Mouse (Mus musculus) brown adipose tissue, adult 24 weeks (tissue): ENCODE data around the gene Magi1. TPM values are rescaled to one million over a fixed set of nuclear protein-coding genes. Genes with fewer than 3 reads are reported as not detected.

Source experiments
- H3K27ac ChIP-seq: fragments of 200-500 bp; replicated peaks from 2 replicates; pipeline ENCODE4 v1.5.1; 2012; ENCODE audit warnings: low read depth, mild to moderate bottlenecking, low read length
- H3K4me1 ChIP-seq: fragments of 200-500 bp; 2 replicates; pipeline ENCODE4 v1.6.1; 2012; ENCODE audit warnings: low read length, mixed read lengths; ENCODE audit not compliant: control insufficient read depth, insufficient read depth, insufficient read length
- H3K4me3 ChIP-seq: fragments of 200-500 bp; 2 replicates; pipeline ENCODE4 v1.5.1; 2012; ENCODE audit warnings: low read depth, mild to moderate bottlenecking, low read length, moderate library complexity; ENCODE audit not compliant: insufficient read depth
- polyA plus RNA-seq: library from polyadenylated mRNA; stranded (reverse); fragments of >200 nt; gene quantifications from 2 replicates; pipeline ENCODE4 v1.2.4, GENCODE M21; 2012; ENCODE audit not compliant: missing spikeins, insufficient read depth, insufficient read length

Gene Magi1
- polyA plus RNA-seq, 1 experiment, result 4.5 TPM

DNA sequence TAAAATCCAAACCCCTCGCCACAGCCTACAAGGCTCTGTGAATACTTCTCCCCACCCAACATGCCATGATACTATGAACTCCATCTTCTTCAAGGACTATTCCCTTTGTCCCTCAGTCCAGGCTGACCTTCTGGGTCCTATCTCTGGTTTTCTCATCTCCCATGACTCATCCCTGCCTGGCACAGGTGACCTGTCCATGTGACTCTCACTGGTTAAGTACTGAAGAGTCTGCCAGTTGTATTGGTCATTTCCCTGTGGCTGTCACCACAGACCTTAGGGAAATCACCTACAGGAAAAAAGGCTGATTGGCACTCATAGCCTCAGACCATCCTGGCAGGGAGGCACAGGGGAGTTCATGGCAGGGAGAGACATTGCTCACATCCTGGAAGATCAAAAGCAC is 117.8 kb downstream of the Magi1 start:
- Histone ChIP-seq H3K4me3 (no peak overlapping the region), H3K4me1 (peaks cover 26% of the 10 kb centered on the region), H3K27ac (no peak overlapping the region)

DNA sequence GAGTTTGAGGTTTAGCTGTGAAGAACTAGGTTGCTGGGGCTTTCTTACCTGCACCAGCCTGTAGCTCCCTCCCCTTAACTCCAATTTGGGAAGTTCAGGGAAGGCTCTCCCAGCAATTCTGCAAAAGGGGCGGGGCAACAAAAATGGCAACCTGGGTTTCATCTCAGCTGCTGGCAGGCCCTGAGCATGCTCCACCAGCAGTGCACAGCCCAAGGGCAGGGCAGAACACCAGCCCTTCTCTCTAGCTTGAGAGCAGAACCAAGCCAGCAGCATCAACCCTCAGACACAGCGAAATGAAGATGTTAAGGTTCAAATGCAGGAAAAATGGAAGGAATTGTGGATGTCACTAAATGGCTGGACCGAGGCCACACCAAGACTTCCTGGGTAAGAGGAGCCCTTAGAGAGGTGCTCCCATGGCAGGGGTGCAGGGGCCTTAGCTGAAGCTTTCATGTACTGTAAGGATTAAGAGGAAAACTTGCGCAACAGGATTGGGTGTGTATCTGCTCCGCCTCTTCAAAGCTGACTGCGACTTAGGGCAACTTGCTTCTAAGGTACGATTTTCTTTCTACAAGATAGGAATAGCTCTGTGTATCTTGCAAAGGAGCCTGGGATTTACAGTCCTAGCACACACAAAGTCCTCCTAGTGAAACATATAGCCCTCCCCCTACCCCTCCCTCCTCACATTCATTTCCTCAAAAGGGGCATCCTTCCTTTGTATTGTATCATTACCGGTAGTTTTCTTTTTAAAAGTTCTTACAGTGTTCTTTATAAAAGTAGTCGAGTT is 118.8 kb downstream of the Magi1 start:
- Histone ChIP-seq H3K27ac (no peak overlapping the region), H3K4me1 (peaks cover 25% of the 10 kb centered on the region), H3K4me3 (no peak overlapping the region)

DNA sequence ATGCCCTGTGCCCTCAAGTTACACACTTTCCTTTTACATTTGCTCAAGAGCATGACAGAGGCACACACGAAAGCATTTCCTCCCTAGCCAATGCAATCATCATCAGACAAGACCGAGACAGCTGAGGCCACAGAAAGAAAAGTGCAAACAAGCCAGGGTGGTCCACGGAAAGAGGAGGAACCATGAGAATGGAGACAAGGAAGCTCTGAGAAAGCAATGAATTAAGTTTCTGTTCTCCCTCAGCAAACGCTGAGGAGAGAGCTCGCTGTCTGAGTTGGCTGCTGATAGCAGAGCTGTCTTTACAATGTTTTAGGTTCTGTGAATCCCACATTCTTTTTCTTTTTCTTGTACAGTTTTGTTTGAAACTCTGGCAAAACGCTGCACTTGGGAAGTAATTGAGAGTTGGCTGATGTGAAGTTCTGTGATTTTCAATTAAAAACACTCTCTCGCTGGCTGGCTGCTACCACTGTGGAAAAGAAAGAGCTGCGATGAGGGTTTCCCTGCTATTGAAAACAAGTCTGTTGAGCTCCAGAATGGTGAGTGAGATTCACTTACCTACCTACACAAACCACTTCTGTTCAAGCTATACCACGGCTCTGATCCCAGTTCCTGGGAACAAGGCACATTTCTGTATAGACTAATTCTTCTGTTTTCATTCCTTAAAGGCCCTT is 120.3 kb downstream of the Magi1 start:
- Histone ChIP-seq H3K4me1 (peaks cover 29% of the 10 kb centered on the region), H3K27ac (peak overlapping the region; percentile 45), H3K4me3 (peak overlapping the region; percentile 7; the same call in 1 of the 2 replicates)

DNA sequence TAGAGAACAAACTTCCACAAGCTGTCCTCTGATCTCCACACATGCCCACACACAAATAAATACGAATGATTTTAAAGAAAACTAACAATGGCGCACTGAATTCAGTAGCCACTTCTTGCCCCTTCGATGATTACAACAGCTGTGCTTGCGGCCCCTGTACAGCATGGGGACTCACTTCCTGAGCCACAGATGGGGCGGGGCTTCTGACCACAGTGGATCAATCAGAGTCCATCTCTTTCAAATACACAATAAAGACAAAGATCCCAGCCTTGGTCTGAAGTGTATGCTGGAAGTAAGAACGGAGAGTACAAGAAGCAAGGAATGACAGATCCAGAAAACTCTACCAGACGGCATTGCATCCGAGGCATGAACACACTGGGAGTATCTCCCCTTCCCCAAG is 120.8 kb downstream of the Magi1 start:
- H3K4me1 ChIP-seq, result peaks cover 31% of the 10 kb centered on the region
- peak overlapping the region; percentile 45 for H3K27ac ChIP-seq
- H3K4me3 ChIP-seq, result peak overlapping the region; percentile 7; the same call in 1 of the 2 replicates

DNA sequence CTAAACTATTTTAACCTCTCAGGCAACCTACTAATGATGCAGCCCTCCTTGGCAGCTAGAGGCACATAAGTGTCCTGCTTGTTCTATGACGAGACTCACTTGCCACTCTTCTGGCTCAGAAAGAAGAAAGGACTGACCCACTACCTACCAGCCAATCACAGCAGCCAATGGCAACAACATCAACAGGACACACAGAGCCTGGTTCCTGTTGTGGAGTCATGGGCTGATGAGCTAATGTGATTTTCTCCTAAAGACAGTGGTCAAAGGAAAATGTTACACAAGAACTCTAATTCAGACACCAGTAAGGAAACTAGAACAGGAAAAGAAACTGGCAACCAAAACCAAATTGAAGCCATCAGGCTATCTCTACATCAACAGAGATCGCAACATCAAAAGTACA is 124.5 kb downstream of the Magi1 start:
- no peak overlapping the region for H3K27ac ChIP-seq
- peaks cover 21% of the 10 kb centered on the region for H3K4me1 ChIP-seq
- no peak overlapping the region for H3K4me3 ChIP-seq

DNA sequence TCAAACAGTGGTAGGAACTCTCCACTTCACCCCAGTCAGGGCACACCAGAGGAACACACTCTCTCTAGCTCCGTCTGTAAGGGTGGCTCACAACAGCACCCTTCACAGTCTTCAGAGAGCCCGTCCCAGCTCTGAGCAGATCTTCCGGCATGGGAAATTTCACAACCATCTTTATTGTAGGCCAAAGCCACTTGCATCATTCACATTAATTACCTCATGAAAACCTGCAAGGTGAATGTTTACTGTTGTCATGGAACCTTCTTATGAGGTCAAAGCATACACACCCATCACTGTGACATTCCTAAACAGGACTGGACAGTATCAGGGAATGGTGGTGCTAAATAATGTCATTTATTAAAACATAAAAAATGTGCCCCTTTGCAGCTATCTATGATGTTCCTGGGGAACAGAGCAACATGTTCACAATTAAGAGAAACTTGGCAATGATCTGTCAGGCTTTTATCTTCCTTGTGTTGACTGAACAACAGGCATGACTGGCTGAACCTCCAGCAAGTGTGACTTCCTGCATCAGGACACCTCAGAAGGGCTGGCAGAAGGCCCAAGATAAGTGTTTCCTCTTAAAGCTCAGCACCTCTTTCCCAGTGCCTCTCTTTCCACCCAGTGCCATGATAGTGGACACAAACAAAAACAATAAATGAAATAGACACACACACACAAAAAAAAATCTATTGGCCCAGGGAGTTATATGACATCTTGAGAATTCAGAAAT is 125.4 kb downstream of the Magi1 start:
- Histone ChIP-seq H3K27ac (no peak overlapping the region), H3K4me1 (peaks cover 21% of the 10 kb centered on the region), H3K4me3 (no peak overlapping the region)

DNA sequence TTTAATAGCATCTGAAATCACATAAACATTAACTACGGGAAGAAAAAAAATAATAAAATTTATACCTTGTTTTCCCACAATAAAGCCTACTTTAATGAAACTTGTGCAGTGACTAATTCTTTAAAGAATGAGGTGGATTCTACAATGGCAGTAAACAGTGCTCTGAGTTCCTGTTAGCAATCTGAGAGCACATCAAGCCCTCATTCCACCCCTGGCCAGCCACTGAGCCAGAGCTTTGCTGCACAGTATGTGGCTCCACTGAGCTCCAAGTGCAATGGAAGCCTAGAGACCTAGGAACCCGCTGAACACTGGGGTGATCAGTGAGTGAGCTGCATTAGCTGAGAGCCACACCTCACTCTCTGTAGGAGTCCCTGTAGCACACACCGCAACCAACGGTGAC is 127.7 kb downstream of the Magi1 start:
- Histone ChIP-seq H3K4me1 (peaks cover 17% of the 10 kb centered on the region), H3K4me3 (no peak overlapping the region), H3K27ac (no peak overlapping the region)

DNA sequence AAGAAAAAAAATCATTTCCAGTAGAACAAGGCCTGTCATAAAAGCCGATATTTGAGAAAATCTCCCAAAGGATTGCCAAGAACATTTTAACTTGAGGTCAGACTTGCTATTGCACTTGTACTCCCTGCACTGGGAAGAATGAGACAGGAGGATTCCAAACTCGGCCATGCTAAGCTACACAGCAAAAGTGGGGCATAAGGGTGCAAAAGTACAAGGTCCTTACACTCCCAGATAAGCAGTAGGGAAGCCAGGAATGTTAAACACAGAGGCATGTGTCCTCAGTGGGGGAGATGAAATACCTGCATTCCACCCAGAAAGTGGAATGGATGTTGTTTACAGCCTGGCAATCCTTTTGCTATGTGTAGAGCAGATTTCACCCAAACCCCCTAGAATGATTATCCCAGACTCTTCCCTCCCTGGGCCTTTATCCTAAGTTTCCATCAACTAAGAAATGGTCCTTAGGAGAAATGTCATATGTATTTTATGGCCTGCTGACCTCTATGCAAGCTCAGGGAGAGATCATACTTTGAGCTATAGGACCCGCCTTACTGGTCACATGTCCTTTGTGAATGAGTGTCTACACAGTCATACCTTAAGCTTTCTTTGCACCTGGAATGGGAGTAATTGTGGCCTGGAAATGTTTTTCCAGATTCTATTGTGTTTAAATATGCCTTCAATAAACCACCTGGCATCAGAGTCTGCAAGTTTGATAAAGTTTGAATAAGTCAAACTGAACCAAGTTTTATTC is 128.7 kb downstream of the Magi1 start:
- H3K4me1 ChIP-seq, result peaks cover 17% of the 10 kb centered on the region
- H3K4me3 ChIP-seq, result no peak overlapping the region
- H3K27ac ChIP-seq, result no peak overlapping the region

DNA sequence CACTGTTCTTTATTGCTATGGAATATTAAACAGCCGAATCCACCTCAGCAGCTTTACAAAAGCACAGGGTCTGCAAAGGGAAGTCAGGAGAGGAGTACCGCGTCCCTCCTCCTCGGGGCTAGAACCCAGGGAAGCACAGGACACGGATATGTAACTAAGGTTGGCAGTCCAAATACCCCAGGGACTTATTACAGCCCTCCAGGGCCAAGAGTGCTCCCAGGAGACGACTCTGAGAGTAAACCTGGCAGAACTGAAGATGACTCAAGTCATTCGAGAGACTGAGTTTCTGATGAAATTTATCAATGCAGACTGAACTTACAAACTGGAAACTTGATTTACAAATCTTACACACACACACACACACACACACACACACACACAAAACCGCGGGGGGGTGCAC is 130.8 kb downstream of the Magi1 start:
- H3K4me1 ChIP-seq, result peaks cover 16% of the 10 kb centered on the region
- no peak overlapping the region for H3K27ac ChIP-seq
- no peak overlapping the region for H3K4me3 ChIP-seq

DNA sequence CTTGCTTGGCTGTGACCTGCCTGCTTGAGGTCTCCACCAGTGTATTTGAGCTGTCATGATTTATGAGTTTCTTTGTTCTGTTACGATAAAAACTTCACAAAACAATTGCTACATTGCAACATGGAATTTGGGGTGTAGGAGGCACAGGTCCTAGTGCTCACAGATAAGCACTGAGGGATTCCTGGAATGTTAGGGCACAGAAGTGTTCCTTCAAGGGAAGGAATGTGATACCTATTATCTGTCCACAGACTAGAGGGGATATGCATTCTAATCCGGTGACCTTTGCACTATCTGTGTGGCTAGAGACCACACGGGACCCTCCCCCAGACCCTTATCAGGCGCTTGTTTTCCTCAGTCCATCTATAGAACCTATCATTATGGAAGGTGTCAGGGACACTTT is 132.8 kb downstream of the Magi1 start:
- Histone ChIP-seq H3K4me1 (peaks cover 23% of the 10 kb centered on the region), H3K4me3 (no peak overlapping the region), H3K27ac (no peak overlapping the region)

DNA sequence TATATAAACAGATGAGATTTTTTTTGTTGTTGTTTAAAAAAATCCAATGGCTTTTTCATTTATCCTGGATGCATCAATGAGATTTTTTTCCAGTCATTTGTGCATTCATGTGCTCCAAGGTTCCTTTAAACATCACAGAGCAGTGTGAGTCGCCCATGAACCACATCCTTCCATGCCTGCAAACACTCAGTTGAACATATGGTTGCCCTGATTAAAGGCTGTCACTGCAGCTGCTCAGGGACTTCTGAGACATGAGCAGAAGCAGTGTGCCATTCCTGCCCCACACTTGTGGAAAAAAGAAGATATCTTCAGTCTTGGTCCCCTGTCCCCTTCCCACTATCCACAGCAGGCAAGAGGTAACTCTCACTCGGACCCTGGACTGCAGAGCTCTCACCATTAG is 133.9 kb downstream of the Magi1 start:
- Histone ChIP-seq H3K27ac (no peak overlapping the region), H3K4me1 (peaks cover 22% of the 10 kb centered on the region), H3K4me3 (no peak overlapping the region)

DNA sequence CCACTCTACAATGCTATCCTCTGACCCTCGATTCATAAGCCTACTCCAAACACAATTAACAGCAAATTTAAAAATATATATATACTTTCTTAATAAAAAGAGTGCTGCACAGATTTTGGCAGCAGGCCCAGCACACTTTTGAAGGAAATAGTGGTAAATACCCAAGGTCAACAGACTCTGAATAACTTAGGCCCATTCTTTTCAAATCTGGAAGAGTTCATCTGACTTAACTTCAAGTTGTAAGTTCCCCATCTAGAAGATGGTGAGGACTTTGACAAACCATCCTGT is 137.6 kb downstream of the Magi1 start:
- Histone ChIP-seq H3K4me1 (peaks cover 31% of the 10 kb centered on the region), H3K4me3 (no peak overlapping the region), H3K27ac (peak overlapping the region; percentile 45; the same call in 1 of the 2 replicates)

DNA sequence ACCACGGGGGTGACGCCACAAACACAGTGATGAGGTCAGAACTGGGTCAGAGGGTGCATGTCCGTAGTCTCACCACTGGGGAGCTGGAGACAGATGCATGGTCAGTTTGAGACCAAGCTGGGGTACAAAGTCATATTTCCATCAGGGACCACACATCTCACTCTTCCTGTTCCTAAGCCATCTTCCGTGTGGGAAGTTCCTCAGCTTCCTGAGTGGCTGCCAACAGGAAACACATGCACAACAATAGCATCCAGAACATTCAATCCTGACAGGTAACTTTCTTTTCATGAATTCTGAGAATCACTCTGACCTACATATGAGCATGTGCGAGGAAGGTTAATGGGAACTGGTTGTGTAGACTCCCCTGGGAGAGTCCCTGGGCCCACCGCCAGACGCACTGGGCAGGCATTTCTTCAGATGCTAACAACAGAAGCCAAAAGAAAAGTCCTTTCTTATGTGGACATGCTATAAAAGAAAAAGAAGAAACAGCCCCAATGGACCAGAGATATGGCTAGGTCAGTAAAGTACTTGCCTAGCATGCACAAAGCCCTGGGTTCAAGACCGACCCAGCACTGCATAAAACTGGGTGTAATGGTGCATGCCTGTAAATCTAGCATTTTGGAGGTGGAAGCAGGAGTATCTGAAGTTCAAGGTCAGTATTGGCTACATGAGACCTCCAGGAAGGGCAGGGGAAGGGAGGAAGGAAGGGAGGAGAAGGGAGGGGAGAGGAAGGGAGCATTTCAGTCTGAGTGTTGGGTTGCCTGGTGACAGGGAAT is 138.1 kb downstream of the Magi1 start:
- Histone ChIP-seq H3K4me3 (no peak overlapping the region), H3K27ac (peak overlapping the region; percentile 66), H3K4me1 (peaks cover 33% of the 10 kb centered on the region)

DNA sequence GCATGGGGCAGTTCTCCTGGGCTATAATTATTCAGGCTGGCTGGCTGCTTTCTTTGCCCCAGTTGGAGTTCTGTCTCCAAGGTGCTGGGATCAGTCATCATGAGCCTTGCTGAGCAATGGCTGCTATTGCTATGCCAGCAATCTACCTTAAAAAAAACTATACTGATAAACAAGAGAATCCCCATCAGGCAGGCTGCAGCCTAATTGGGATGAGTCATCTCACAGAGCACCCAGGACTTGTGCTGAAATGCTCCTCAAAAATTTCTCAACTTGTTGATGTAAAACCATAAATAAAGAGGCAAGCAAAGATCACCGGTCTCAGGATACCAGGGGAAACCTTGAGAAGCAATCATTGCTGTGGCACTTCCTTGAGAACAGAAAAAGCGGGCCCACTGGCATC is 141.2 kb downstream of the Magi1 start:
- H3K27ac ChIP-seq, result no peak overlapping the region
- H3K4me3 ChIP-seq, result no peak overlapping the region
- H3K4me1 ChIP-seq, result peaks cover 29% of the 10 kb centered on the region
